Mouse (Mus musculus) layer of hippocampus, postnatal 14 days (tissue): ENCODE measurements around the gene Nol7. TPM values are rescaled to one million over a fixed set of nuclear protein-coding genes. Genes with fewer than 3 reads are reported as not detected.

Experiments used
- DNase-seq, 2 experiments: peaks; one replicate each; pipeline ENCODE4 v3.0.0; 2021 to 2022; ENCODE audit warnings: low spot score in 2 of 2, mixed read lengths in 1 of 2
- long read RNA-seq, 2 experiments: library from polyadenylated mRNA; stranded (forward); transcript quantifications; one replicate each; pipeline ENCODE4 v2.0.0; 2021
- total RNA-seq, 2 experiments: library from RNA; stranded (reverse); gene quantifications; 2 replicates each; pipeline ENCODE4 v1.2.3; 2021

The Nol7 gene
- 10 to 100 TPM; 81.5 to 85.3 TPM for total RNA-seq
- long read RNA-seq, experiment 1, transcript Nol7-201 (8 exons, 1,800 nt): major isoform, 21 of 55 reads
- long read RNA-seq, experiment 1, partial matches to known transcripts: 32 of 55 reads
- long read RNA-seq, experiment 1, other reads (novel, unspliced or antisense): 2 of 55 reads
- long read RNA-seq, experiment 2, transcript Nol7-201 (8 exons, 1,800 nt): major isoform, 51 of 110 reads
- long read RNA-seq, experiment 2, partial matches to known transcripts: 58 of 110 reads
- long read RNA-seq, experiment 2, other reads (novel, unspliced or antisense): 0 of 110 reads

DNA sequence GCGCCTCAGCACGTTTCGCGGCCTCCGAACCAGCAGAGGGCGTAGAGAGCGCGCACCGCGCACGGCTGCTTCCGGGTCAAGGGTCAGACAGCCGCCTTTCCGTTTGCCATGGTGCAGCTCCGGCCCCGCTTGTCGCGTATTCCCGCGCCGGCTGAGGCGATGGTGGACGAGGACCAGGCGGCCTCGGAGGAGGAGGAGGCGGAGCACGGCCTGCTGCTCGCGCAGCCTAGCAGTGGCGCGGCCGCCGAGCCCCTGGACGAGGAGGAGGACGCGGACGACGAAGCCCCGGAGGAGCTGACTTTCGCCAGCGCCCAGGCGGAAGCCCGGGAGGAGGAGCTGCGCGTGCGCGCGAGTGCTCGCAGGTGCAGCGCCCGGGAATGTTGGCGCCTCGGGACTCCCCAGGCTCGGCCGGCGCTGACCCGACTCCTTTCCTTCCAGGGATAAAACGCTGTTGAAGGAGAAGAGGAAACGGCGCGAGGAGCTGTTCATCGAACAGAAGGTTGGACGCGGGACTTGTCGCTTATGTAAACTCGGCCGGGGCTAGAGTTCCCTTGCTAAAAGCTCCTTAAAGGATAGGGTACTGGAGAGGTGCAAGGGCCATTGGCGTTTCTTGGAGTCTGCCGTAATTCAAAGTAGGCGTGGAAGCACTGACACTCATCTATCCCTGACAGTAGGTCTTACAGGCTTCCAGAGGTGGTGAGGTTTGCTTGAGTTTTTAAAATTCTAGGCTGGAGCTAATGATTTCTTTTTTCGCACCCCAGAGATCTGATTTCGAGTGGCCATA lies at the start of gene Nol7:
TSS of gene Nol7 (plus strand) at position 94 of the 784 bp plus-strand sequence.
- DNase-seq: peak; percentile 95 to 99

DNA sequence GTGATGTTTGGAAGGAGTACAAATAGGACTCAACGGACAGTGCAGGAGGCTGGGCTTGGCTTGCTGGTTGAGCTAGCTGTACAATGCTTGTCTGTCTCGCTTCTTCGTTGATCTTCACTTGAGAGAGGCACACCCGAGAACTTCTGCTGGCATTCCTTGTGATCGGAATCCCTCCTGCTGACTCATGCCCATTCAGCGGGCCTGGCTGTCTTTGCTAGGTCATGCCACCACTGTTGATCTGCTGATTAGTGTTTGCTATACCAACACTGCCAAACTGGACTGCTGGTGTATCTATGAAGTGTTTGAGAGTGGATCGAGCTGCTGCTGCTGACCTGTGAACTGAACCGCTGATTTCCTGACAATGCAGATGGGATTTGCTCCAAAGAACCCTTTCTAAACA lies 48.8 kb upstream of the Nol7 start:
- no peak for DNase-seq

DNA sequence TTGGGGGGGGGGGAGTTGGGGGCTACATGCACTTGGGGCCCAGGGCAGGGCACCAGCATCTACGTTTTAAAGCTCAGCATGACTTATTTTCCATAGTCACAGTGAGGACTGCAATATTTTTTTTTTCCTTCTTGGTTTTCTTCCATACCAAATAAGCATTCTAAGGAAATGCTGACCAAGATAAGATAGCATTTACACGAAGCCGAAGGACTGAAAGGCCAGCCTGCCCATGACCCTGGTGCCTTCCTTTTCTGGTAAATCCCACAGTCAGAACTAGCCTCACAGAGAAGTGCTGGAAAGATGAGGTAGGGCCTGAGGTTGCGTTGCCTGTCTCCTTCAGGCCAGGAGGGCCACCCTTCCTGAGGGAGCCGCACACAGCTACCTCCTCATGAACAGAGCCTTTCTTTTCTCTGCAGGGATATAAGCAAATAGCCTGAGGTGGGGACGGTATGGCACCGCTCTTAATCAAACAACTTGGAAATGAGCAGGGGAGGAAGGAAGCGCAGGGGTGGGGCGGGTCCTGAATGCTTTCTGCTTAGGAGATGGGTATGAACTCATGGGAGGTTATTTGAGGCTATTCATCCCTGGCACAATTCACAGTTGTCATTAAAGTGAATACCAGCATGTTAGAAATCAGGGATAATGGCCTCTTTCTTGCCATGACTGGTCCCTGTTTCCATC lies 47.6 kb upstream of the Nol7 start:
- DNase-seq: no peak

DNA sequence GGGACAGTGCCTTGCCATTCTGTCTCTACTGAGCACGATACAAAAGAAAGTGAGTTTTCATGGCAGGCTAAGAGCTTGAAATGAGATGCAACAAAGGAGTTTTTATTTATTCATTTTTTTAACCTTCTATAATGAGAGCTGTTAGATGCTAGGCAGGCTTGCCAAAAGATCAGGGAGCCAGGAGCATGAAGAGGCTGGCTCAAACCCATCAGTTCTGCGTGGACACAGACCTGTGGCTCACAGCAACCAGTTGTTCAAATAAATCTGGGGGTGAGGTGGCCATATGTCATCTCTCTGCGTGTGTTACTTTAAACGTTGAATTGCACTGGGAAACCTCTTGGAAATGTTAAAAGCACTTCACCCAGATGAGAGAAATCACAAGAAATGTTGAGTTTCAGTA lies 44.8 kb upstream of the Nol7 start:
- DNase-seq: no peak

DNA sequence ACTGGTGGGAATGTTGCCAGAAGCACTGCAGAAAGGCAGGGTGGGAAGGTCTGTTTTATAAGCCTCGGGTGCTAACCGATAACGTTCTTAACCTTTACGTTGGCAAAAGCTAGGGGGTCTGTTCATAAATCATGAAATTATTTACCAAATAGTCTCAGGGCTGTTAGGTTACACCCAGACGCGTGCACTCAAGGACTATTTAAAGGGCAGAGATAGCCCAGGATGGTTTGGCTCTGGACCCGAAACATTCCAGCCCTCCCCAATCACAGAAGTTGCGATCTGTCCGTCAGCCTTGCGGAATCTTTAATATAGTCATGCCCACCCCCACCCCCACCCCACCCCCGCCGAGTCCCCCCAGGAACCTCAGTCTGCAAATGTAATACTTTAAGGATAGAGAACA lies 43.8 kb upstream of the Nol7 start:
- no peak for DNase-seq

DNA sequence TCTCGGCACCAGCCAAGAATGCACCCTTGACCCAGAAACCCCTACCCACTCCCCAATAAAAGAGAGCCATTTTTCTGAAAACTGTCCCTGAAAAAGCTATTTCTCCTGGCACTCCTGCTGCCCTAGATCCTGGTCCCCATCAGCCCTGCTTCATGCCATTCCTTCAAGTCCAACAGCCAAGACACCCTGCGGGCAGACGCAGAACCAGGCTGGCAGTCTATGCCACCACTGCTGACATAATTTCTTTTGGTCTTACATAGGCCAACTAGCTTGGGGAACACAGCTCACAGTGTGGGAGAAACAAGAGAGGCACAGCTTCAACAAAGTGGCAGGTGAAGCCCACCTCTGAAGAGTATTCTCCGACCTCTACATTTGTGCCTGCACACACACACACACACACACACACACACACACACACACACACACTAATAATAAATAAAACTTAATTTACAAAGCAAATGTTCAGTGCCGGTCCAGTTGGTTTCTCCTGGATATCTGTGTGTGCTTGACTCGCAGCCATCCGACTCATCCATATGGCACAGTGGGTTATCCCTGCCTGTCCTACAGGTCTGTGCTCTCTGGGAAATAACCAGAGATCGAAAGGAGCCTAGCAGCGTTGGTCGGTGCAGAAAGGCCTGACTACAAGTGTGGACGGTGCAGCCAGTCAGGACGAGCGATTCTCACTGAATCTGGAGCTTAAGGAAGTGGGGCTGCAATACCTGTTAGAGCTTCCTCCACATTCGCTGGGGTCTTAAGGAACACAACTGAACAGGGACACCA lies 41.7 kb upstream of the Nol7 start:
- no peak for DNase-seq

DNA sequence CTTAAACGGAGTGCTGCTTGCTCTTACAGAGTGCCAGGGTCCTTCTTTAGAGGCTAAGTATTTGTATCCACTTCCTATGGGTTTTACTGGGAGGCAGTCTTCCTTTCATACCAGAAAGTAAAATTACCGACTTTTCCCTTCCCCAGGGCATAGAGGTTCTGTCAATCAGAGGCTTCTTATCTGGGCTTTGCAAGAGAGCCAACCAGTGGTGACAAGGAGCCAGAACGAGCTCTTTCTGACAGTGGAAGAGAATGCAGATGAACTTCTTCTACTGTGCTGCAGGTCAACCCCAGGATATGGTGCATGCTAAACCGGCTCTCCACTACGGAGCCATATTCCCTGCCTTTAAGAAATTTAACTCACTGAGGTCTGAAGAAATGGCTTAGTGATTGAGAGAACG lies 37.7 kb upstream of the Nol7 start:
- no peak for DNase-seq

DNA sequence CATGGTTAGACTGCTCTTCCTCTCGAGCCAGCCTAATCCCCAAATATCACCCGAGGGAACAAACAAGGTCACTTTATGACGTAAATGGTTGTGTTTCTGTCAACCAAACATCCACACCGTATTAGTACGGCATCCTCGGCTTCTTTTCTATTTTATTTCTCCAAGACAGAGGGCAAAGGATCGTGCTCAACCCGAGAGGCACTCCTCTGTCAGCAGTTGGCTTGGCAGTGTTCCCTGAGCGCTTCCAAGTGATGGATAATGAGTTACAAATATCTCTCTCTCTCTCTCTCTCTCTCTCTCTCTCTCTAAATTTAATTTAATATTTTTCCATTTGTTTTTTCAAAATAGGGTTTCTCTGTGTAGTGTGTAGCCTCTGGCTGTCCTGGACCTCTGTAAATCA lies 35.8 kb upstream of the Nol7 start:
- no peak for DNase-seq

DNA sequence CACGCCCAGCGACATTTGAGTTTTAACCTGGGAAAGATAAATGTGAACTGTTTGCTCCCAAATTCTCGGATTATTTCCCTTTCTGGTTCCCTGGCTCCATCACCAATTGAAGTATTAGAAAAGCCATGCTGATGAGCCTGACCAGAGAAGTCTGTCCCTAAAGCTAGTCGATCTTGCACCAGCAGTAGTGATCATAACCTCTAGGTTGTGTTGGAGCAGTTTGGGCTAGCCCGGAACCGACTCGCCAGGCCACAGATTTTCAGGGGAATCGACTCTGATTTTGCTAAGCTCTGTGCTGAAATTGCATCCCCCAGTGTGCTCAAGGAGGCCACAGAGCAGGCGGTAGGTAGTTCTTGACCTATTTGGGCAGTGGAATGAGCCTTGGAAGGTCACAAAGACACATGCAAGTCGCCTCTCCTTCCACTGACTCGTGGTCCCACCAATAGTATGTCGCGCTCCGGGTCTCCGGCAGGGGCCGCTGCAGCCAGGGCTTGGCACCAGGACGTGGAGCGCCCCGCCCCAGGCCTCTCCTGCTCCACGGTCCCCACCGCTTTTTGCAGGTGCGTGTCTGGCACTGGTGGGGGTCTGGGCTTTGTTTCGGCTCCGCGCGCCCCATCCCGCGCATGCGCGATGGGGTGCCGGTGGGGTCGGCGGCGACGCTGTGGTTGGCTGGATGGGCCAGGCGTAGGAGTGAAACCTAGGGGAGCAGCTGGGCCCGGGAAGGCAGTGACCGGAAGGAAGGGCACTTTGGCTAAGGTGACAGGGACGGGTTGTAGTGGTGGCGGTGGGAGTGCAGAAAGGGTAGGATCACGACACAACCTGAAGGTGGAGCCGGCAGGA lies 33.0 kb upstream of the Nol7 start, which contains the start of gene Sirt5:
TSS of gene Sirt5 (plus strand) at position 512 of the 840 bp plus-strand sequence.
- peak; percentile 79 to 85 for DNase-seq

DNA sequence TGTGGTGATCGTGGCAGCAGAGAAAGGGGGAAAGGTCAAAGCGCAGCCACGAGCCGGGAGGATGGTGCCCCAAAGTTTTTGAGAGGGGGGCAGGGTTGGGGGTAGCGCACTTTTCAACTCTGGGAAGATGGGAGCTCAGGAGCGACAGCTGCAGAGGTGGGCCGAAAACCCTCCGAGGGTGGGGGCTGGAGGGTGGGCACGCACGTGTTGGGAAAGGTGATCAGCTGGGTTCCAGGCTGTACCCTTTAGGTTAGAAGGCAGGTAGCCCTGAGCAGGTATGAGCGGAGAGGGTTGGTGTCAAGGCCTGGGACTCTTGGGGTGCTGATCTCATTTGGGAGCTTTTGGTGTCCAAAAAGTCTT lies 32.4 kb upstream of the Nol7 start:
- DNase-seq: no peak

DNA sequence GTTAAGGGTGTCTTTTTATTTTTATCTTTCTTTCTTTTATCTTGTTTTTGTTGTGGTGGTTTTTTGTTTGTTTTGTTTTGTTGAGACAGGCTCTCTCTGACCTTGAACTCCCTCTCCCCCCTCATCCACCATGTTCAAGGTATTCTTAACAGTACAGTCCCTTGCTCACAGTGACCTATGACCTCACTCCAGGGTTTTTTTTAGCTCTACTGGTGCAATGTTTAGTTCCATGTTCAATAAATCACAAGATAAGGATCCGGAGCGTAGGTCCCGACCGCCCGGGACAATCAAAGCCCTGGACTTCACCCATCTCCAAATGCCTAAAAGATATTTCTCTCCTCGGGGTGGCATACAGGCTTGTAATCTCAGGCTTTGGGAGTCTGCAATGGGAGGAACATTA lies 28.1 kb upstream of the Nol7 start:
- no peak for DNase-seq

DNA sequence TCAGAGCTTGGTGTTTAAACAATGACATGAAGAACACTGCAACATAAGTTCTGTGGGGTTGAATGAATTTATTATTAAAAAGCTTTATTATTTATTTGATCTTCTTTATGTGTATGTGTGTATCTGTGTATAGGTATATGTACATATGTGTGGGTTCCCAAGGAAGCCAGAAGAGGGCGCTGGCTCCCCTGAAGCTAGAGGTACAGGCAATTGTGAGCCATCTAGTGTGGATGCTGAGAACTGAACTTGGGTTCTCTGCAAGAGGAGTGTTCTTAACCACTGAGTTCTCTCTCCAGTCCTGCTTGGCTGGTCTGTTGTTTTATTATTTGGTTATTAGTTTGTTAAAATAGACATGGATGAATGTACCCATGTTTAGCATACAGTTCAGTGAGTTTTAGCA lies 25.3 kb upstream of the Nol7 start:
- no peak for DNase-seq

DNA sequence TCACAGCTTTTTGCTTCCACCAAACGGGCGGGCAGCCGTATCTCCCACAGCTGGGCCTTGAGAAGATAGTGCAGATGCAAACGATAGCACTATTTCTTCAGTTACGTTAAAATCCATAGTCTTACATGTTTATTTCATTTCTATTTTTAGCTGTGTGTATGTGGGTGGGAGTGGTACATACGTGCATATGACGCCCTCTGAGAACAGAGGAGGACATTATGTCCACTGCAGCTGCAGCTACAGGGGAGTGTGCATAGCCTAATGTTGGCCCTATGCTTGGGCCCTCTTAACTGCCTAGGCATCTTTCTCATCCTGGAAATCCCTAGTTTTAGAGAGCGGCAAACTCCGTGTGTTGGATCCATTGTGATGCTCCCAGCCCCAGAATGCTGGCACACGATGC lies 24.0 kb upstream of the Nol7 start:
- DNase-seq: no peak

DNA sequence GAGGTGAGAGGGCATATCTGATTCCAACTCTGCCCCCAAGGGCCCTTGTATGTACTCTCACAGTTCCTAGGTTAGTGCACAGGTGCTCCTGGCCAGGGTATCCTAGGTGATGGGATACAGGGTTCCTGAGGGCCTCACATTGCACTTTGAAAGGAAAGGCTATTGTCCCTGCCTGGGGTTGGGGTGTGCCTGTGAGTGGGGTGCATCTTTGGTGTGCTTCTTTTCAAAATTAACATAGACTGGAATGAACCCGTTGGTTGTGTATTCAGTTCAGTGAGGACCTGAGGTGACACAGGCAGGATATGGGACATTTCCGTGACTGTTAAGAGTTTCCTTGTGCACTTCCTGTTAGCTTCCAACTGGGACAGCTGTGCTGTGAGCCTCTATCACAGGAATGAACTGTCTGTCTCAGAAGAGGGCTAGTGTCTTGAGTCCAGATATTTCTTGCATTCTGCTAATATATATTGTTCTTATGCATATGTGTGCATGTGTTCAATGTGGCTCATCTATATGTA lies 23.2 kb upstream of the Nol7 start:
- no peak for DNase-seq

DNA sequence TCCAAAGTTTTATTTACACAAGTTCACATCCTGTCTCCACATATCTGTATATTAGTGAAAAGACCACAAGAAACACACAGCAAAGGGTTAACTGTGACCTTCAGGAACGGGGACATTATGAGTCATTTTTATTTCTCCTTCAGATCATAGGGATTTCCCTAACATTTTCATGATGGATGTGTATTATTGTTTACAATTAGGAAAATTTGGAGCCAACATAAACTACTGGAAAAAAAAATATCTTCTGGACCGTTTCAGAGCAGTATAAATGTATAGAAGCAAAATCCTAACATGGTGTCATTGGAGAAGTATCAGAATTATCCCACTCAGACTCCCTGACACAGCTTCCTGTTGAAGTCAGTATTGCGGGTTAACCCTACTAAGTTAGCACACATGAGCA lies 18.2 kb upstream of the Nol7 start:
- DNase-seq: no peak

DNA sequence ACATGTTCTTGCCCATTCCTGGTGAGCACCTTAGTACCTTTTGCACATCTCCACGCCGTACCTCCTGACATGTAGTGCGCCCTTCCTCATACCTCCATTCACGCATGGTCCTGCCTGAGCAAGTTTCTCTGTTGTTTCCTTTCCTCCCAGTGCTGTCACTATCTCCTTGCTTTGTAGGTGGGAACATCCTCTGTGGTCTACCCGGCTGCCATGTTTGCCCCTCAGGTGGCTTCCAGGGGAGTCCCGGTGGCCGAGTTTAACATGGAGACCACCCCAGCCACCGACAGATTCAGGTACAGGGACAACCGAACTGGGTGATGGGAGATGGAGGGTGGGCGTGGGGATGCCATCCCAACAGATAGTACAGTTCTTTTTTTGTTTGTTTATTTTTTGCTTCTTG lies 12.9 kb upstream of the Nol7 start:
- no peak for DNase-seq

DNA sequence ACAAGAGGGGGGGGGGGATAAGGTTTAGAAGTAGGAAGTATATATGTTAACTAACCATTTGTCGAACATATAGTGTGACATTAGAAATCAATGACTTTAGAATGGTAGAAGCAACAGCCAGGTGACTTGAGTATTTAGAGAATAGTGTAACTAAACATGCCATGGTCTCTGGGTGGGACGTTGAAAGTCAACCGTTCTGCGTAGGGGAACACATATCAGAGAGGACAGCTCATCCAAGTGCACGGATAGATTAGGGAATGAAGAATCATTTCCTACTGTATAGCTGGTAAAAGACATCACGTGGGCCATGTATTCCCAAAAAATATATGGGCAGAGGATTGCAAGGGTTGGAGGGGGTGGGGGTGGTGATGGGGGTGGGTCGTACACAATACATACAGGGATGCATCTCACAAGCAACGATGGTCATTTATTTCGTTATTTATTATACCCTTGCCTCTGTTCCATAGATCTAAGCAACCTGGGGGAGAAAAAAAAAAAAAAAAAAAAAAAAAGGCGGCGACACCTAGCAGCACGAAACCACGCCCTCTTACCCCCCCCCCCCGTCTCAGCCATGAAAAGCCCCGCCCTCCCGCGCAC lies 392 bp upstream of the Nol7 start:
- DNase-seq: no peak

DNA sequence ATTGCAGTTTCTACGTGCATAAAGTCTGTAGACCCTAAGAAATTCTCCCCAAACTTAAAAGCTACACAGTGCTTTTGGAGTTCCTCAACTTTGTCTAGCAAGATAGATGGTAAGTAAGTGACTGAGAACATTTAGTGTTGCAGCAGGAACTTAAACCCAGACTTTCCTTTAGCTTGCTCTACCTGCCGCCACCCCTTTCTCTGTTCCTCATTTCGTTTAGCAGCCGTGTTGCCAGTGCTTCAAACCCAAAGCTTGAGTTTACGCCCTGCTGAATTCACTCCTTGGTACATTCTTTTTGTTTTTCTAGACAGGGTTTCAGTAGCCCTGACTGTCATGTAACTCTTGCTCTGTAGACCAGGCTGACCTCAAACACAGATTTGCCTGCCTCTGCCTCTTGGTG lies 1.4 kb downstream of the Nol7 start:
- DNase-seq: no peak

DNA sequence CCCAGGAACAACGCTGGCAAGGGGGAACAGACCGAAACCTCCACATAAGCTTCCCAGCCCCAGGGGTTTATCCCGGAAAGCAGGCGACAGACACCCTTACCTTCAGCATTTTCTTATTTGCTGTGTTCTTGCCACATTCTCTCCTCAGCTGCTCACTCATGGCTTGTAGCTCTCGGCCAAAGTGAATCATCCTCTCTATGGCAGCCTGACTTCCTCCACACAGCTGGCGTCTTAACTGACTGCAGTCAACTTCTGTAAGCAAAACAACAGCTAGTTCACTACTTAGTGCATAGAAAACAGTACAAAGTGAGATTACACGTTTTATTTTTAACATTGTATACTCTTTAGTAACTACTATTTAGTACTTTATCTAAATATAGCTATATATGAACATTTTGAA lies 14.1 kb downstream of the Nol7 start:
- DNase-seq: no peak

DNA sequence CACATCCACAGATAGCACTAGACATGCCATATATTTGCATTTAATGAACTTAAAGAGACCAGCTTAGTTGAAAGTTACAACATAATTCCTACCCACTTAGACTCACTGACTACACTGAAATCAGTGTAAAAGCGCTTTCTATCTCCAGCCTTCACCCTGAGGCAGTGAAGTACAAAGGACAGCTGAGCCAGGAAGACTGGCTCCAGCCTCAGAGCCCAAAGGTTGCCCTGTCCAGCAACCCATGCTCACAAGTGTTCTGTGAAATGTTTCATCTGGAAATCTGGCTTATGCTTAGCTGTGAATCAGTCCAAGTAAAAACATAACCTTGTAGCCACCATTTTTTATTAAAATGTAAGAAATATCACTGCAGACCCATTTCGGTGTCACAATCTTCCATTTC lies 15.4 kb downstream of the Nol7 start:
- DNase-seq: no peak
